Mouse (Mus musculus): ENCODE results near the gene 1700025F22Rik. TPM values are rescaled to one million over a fixed set of nuclear protein-coding genes. Genes with fewer than 3 reads are reported as not detected.
"Not testable (repeated sequence)": the region's sequence is repeated elsewhere in the genome, so short reads cannot be mapped to it uniquely, and the experiment has no call there.

1700025F22Rik gene
- not detected for polyA plus RNA-seq (2017; shearing (Covaris generic))

GRCm38 (mm10) chr19:11165172-11165571 lies at the start of gene 1700025F22Rik:
Gene 1700025F22Rik, minus strand, starts transcription at chr19:11165320.
- ATAC-seq = no peak

GRCm38 (mm10) chr19:11196546-11196945 lies 31.4 kb upstream of the 1700025F22Rik start, which contains the start of gene Ms4a13:
Gene Ms4a13, minus strand, starts transcription at chr19:11196737.
- ATAC-seq = no peak

DNA sequence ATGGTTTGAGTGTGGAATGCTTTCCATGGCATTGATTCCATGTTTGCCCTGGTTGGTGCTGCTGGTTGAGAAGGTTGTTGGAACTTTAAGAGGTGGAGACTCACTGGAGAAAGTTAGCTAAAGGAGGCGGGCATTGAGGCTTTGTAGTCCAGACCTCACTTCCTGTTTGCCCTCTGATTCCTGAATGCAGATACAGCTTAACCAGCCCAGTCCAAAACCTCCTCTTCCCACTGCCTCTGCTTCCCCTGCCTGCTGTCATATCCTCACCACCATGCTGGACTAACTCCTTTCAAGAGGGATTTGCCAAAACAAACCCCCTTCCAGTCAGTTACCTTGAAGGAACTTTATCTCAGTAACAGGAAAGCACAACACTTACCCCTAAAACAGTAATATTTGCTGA lies 27.4 kb upstream of the 1700025F22Rik start:
- no peak for ATAC-seq

GRCm38 (mm10) chr19:11184121-11184520 lies 19.0 kb upstream of the 1700025F22Rik start:
- no peak for ATAC-seq

DNA sequence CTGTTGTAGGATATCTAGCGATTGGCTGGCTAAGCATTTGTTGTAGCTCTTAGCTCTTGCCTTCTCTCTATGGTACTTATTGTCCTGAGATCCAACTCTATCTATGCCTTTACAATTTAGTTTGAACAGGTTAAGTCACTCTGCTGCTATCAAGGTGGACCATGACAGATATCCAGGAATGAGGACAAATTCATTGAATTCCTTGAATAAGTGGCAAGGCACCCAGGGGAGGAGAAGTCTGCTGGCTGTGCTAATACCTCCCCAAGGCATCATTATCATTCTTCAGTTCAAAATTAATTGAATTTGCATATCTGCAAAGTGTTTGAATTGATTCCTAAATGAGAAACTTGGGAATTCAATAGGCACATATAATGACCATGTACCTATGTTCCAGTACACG lies 12.3 kb upstream of the 1700025F22Rik start:
- no peak for ATAC-seq

GRCm38 (mm10) chr19:11157890-11158289 lies 7.2 kb downstream of the 1700025F22Rik start:
- not testable (repeated sequence) for ATAC-seq

- ATAC-seq = no peak
Measured at GRCm38 (mm10) chr19:11135336-11135735, 29.8 kb downstream of the 1700025F22Rik start.

- no peak for ATAC-seq
Measured at GRCm38 (mm10) chr19:11134852-11135251, 30.3 kb downstream of the 1700025F22Rik start.

GRCm38 (mm10) chr19:11130776-11131175 lies 34.3 kb downstream of the 1700025F22Rik start, which contains the start of gene 1700017D01Rik:
Gene 1700017D01Rik, minus strand, starts transcription at chr19:11130876.
- ATAC-seq = not testable (repeated sequence)

- peak; percentile 61 for ATAC-seq
Measured at GRCm38 (mm10) chr19:11129702-11130101, 35.4 kb downstream of the 1700025F22Rik start.

DNA sequence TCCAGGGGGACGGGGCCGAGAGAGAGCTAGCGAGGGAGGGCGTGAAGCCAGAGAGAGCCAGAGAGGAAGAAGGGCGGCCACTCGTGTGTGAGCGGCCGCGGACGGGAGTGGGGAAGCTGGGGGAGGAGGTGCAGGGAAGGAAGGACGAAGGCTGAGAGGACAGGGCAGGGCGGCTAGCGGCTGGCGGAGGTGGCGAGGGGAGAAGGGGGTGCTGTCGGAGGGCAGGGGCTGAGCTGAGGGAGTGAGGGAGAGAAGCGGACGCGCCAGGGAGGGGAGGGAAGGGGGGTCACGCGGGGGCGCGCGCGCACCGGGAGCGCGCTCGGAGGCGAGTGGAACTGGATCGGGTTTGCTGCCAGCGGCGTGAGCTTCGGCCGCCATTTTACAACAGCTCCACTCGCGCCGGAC lies 44.1 kb downstream of the 1700025F22Rik start:
- ATAC-seq = peak; percentile 98

- no peak for ATAC-seq
Measured at GRCm38 (mm10) chr19:11119338-11119737, 45.8 kb downstream of the 1700025F22Rik start.

GRCm38 (mm10) chr19:11107746-11108145 lies 57.4 kb downstream of the 1700025F22Rik start:
- ATAC-seq = peak; percentile 29

DNA sequence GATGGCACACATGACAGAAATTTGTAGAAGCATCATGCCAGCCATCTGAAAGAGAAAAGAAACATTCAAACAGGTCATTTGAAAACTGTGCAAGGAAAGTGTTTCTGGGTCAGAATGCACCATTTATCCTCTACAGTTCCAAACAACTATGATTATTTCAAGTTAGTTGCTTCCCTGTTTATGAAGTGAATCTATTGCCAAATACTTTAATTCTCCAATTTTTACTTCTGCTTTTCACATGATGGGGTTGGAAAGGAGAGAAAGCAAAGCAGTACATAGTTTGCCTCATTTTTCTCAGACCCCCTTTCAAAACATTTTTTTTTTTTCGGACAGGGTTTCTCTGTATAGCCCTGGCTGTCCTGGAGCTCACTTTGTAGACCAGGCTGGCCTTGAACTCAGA lies 63.2 kb downstream of the 1700025F22Rik start:
- ATAC-seq = no peak

- ATAC-seq = no peak
Measured at GRCm38 (mm10) chr19:11098401-11098800, 66.7 kb downstream of the 1700025F22Rik start.

- ATAC-seq = peak; percentile 71
Measured at GRCm38 (mm10) chr19:11092131-11092530, 73.0 kb downstream of the 1700025F22Rik start.

Other genes starting within 250 kb of the 1700025F22Rik start
- gene Zp1, start 244.7 kb downstream of the 1700025F22Rik start, polyA plus RNA-seq (2017; shearing (Covaris generic)) = not detected
- gene Ptgdr2, start 228.2 kb downstream of the 1700025F22Rik start, polyA plus RNA-seq (2017; shearing (Covaris generic)) = not detected
- gene Ccdc86, start 216.1 kb downstream of the 1700025F22Rik start, polyA plus RNA-seq (2017; shearing (Covaris generic)) = 10 to 100 TPM in 1 of 2 experiments, 1 to 10 TPM in 1; 8.8 to 11.7 TPM
- gene Ms4a10, start 190.7 kb downstream of the 1700025F22Rik start, polyA plus RNA-seq (2017; shearing (Covaris generic)) = not detected
- under 1 TPM in 1 of 2 experiments, not detected in 1; 0.31 TPM for gene Ms4a15, start 172.1 kb downstream of the 1700025F22Rik start, polyA plus RNA-seq (2017; shearing (Covaris generic))
- not detected for gene Ms4a18, start 147.3 kb downstream of the 1700025F22Rik start, polyA plus RNA-seq (2017; shearing (Covaris generic))
- gene Ms4a8a, start 84.2 kb downstream of the 1700025F22Rik start, polyA plus RNA-seq (2017; shearing (Covaris generic)) = not detected
- gene 1700017D01Rik, start 34.4 kb downstream of the 1700025F22Rik start, polyA plus RNA-seq (2017; shearing (Covaris generic)) = not detected
- not detected for gene Ms4a13, start 31.4 kb upstream of the 1700025F22Rik start, polyA plus RNA-seq (2017; shearing (Covaris generic))
- gene Ms4a12, start 67.1 kb upstream of the 1700025F22Rik start, polyA plus RNA-seq (2017; shearing (Covaris generic)) = not detected
- gene Ms4a1, start 100.9 kb upstream of the 1700025F22Rik start, polyA plus RNA-seq (2017; shearing (Covaris generic)) = 10 to 100 TPM in 1 of 2 experiments, under 1 TPM in 1; 0.12 to 21.1 TPM
- gene Ms4a5, start 118.6 kb upstream of the 1700025F22Rik start, polyA plus RNA-seq (2017; shearing (Covaris generic)) = not detected
- not detected for gene Ms4a14, start 149.1 kb upstream of the 1700025F22Rik start, polyA plus RNA-seq (2017; shearing (Covaris generic))
- gene Ms4a7, start 170.8 kb upstream of the 1700025F22Rik start, polyA plus RNA-seq (2017; shearing (Covaris generic)) = not detected
- gene Ms4a4a, start 210.2 kb upstream of the 1700025F22Rik start, polyA plus RNA-seq (2017; shearing (Covaris generic)) = 1 to 10 TPM in 1 of 2 experiments, under 1 TPM in 1; 0.84 to 1.8 TPM
- gene Ms4a4c, start 239.4 kb upstream of the 1700025F22Rik start, polyA plus RNA-seq (2017; shearing (Covaris generic)) = 10 to 100 TPM; 61.4 to 84.8 TPM